12 mouse cellular contexts compared by ENCODE assay signal in the genomic region with DNA sequence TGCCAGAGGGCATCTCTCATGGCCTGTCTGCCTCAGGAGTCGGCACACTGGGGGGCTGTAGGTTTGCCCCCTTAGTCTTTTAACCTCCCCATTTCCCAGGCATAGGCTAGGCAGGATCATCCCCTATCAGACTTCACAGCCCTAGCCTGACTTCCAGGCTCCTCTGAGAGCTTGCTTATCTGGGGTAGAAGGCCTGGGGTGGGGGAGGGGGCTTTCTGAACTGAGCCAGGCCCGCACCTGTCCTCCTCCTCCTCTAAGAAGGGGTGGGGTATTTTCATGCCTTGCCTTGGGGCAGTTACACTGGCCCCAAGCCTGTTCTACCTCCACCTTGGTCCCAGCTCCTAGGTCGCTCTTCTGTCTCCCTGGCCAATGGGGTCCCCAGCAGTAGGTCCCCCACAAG. TPM values are rescaled to one million over a fixed set of nuclear protein-coding genes. Genes with fewer than 3 reads are reported as not detected.
DNase-seq lines count a peak whose midpoint lies in the region; ATAC-seq and TF ChIP-seq lines count a peak whose summit lies in the region.
"Had no signal": no experiment of that assay in that cellular context is flagged by ENCODE, and none has a peak within 500 bp of the region (broad histone marks: within the 10 kb centered on the region; RNA-seq: fewer than 3 reads in every experiment).

No protein-coding gene starts in this region.

- no peak for ATAC-seq in lung, embryonic 14.5 days (ENCODE audit: insufficient read depth)
- ATAC-seq in limb, embryonic 12.5 days (ENCODE audit: insufficient number of reproducible peaks, insufficient read depth, low FRiP score, low TSS enrichment, low read depth) = no peak
- ATAC-seq in stomach, embryonic 16.5 days (ENCODE audit: insufficient read depth, low FRiP score) = no peak

- intact Hi-C loops in gastrocnemius, adult 2 months (cut with DNase I) = no loop called here

- H3K4me1 ChIP-seq in lung, embryonic 14.5 days (ENCODE audit: insufficient read depth) = peaks cover 30% of the 10 kb centered on the region
- peaks cover 60% of the 10 kb centered on the region for H3K4me1 ChIP-seq in limb, embryonic 12.5 days (replicated peaks)
- H3K4me1 ChIP-seq in stomach, embryonic 16.5 days (ENCODE audit: control insufficient read depth, insufficient read depth, low read length) = peaks cover 62% of the 10 kb centered on the region

- WGBS in lung, embryonic 14.5 days = 36% methylated on average over 3 of the region's 3 CpGs
- WGBS in limb, embryonic 12.5 days = 38% methylated on average over 3 of the region's 3 CpGs
- 36% methylated on average over 3 of the region's 3 CpGs for WGBS in stomach, embryonic 16.5 days

- no peak overlapping the region for H3K4me3 ChIP-seq in gastrocnemius, adult 2 months
- no peak overlapping the region for H3K4me3 ChIP-seq in lung, embryonic 14.5 days (ENCODE audit: low read depth, low read length)
- H3K4me3 ChIP-seq in limb, embryonic 12.5 days (replicated peaks) = no peak overlapping the region
- H3K4me3 ChIP-seq in stomach, embryonic 16.5 days (replicated peaks; ENCODE audit: low read length) = no peak overlapping the region
- H3K4me3 ChIP-seq: limb, embryonic 13.5 days had no signal

- no peak overlapping the region; the same call in 1 of the 2 replicates for H3K9ac ChIP-seq in lung, embryonic 14.5 days
- no peak overlapping the region for H3K9ac ChIP-seq in limb, embryonic 12.5 days (replicated peaks)
- peak overlapping the region; percentile 36; the same call in 1 of the 2 replicates for H3K9ac ChIP-seq in stomach, embryonic 16.5 days (ENCODE audit: low read length)
- H3K9ac ChIP-seq: limb, embryonic 13.5 days had no signal

- no peak for TF ChIP-seq CTCF in gastrocnemius, adult 2 months (IDR thresholded peaks at IDR 0.05)
- TF ChIP-seq CTCF in lung, embryonic 14.5 days (IDR thresholded peaks at IDR 0.05; ENCODE audit: low read depth) = no peak

- 0 out of 2 replicates have a peak overlapping the region, but pooled peaks have one; percentile 74 for H3K27ac ChIP-seq in gastrocnemius, adult 2 months
- H3K27ac ChIP-seq in lung, embryonic 14.5 days (ENCODE audit: low read depth) = peak overlapping the region; percentile 91
- no peak overlapping the region for H3K27ac ChIP-seq in limb, embryonic 12.5 days
- peak overlapping the region; percentile 92 for H3K27ac ChIP-seq in stomach, embryonic 16.5 days (ENCODE audit: low read length)
- H3K27ac ChIP-seq: limb, embryonic 13.5 days had no signal

- H3K27me3 ChIP-seq in lung, embryonic 14.5 days (ENCODE audit: insufficient read depth, low read length) = no peaks in the 10 kb centered on the region
- H3K27me3 ChIP-seq in limb, embryonic 12.5 days = peaks cover 25% of the 10 kb centered on the region
- H3K27me3 ChIP-seq in stomach, embryonic 16.5 days (ENCODE audit: control insufficient read depth, insufficient read depth, low read length) = no peaks in the 10 kb centered on the region

- no peak for DNase-seq in gastrocnemius, adult 2 months
- DNase-seq in gastrocnemius, adult 8-10 months (ENCODE audit: low spot score in 2 of 2) = no peak
- DNase-seq in lung, embryonic 14.5 days = no peak
- DNase-seq in lung, postnatal 4 days = no peak
- DNase-seq in cerebellum, adult 8-10 months = no peak
- DNase-seq in left cerebral cortex, adult 18-20 months (ENCODE audit: low spot score in 2 of 2) = no peak
- DNase-seq: adrenal gland, postnatal 10 days; cerebellum, adult 18-20 months; thymus, postnatal 14 days had no signal

- no peaks in the 10 kb centered on the region for H3K36me3 ChIP-seq in lung, embryonic 14.5 days (ENCODE audit: insufficient read depth)
- H3K36me3 ChIP-seq in limb, embryonic 12.5 days = no peaks in the 10 kb centered on the region
- no peaks in the 10 kb centered on the region for H3K36me3 ChIP-seq in stomach, embryonic 16.5 days (ENCODE audit: control insufficient read depth, insufficient read depth, low read length)
- H3K36me3 ChIP-seq: limb, embryonic 13.5 days had no signal

- H3K4me2 ChIP-seq in lung, embryonic 14.5 days = 0 out of 2 replicates have a peak overlapping the region, but pooled peaks have one; percentile 5
- 0 out of 2 replicates have a peak overlapping the region, but pooled peaks have one; percentile 4 for H3K4me2 ChIP-seq in limb, embryonic 12.5 days
- peak overlapping the region; percentile 17; the same call in 1 of the 2 replicates for H3K4me2 ChIP-seq in stomach, embryonic 16.5 days (ENCODE audit: low read depth, low read length)
- H3K4me2 ChIP-seq: limb, embryonic 13.5 days had no signal

- no peaks in the 10 kb centered on the region for H3K9me3 ChIP-seq in lung, embryonic 14.5 days (ENCODE audit: low read depth, low read length)
- no peaks in the 10 kb centered on the region for H3K9me3 ChIP-seq in limb, embryonic 12.5 days
- H3K9me3 ChIP-seq in stomach, embryonic 16.5 days (replicated peaks; ENCODE audit: control insufficient read depth, low read length) = no peaks in the 10 kb centered on the region
- H3K9me3 ChIP-seq: limb, embryonic 13.5 days had no signal

RNA-seq across cellular contexts. Expression of a gene that starts 7.7 kb away (rescaled TPM):
- total RNA-seq in gastrocnemius, adult 2 months (2021) = 1 to 10 TPM; 8.3 to 9.8 TPM
- total RNA-seq in gastrocnemius, adult 8-10 months (2022) = 10 to 100 TPM in 2 of 4 experiments, 1 to 10 TPM in 2; 6.6 to 20.8 (median 9.5) TPM
- polyA plus RNA-seq in lung, embryonic 14.5 days (2014; fragmentation: Nextera tagmentation; extraction: Ambion mirVana) = 28.8 and 31.9 TPM in 2 replicates
- polyA plus RNA-seq in limb, embryonic 12.5 days (2016; fragmentation: Nextera tagmentation; extraction: Ambion mirVana) = 5.2 and 6.3 TPM in 2 replicates
- polyA plus RNA-seq in stomach, embryonic 16.5 days (2015; fragmentation: Nextera tagmentation; extraction: Ambion mirVana) = 65.6 and 75.3 TPM in 2 replicates
- 1 to 10 TPM; 3.6 to 4.5 TPM for total RNA-seq in left cerebral cortex, adult 18-20 months (2021)

RNA-seq across cellular contexts. Expression of a gene that starts 17.0 kb away (rescaled TPM):
- 1 to 10 TPM; 6.2 to 6.9 TPM for total RNA-seq in gastrocnemius, adult 2 months (2021)
- 1 to 10 TPM; 4.8 to 7.2 (median 5.7) TPM for total RNA-seq in gastrocnemius, adult 8-10 months (2022)
- polyA plus RNA-seq in lung, embryonic 14.5 days (2014; fragmentation: Nextera tagmentation; extraction: Ambion mirVana) = 31.5 and 35.0 TPM in 2 replicates
- polyA plus RNA-seq in limb, embryonic 12.5 days (2016; fragmentation: Nextera tagmentation; extraction: Ambion mirVana) = 33.2 and 36.1 TPM in 2 replicates
- polyA plus RNA-seq in stomach, embryonic 16.5 days (2015; fragmentation: Nextera tagmentation; extraction: Ambion mirVana) = 26.4 and 28.1 TPM in 2 replicates
- 10 to 100 TPM; 14.0 to 14.5 TPM for total RNA-seq in left cerebral cortex, adult 18-20 months (2021)

RNA-seq across cellular contexts. Expression of a gene that starts 18.1 kb away (rescaled TPM):
- 10 to 100 TPM; 14.5 to 19.2 TPM for total RNA-seq in gastrocnemius, adult 2 months (2021)
- total RNA-seq in gastrocnemius, adult 8-10 months (2022) = 10 to 100 TPM; 11.6 to 14.6 (median 12.3) TPM
- 21.0 and 23.0 TPM in 2 replicates for polyA plus RNA-seq in lung, embryonic 14.5 days (2014; fragmentation: Nextera tagmentation; extraction: Ambion mirVana)
- 14.9 and 16.2 TPM in 2 replicates for polyA plus RNA-seq in limb, embryonic 12.5 days (2016; fragmentation: Nextera tagmentation; extraction: Ambion mirVana)
- polyA plus RNA-seq in stomach, embryonic 16.5 days (2015; fragmentation: Nextera tagmentation; extraction: Ambion mirVana) = 14.9 and 16.8 TPM in 2 replicates
- total RNA-seq in left cerebral cortex, adult 18-20 months (2021) = 10 to 100 TPM; 17.7 to 18.6 TPM

RNA-seq across cellular contexts. Expression of a gene that starts 26.7 kb away (rescaled TPM):
- total RNA-seq in gastrocnemius, adult 2 months (2021) = not detected
- not detected for total RNA-seq in gastrocnemius, adult 8-10 months (2022)
- polyA plus RNA-seq in lung, embryonic 14.5 days (2014; fragmentation: Nextera tagmentation; extraction: Ambion mirVana) = 0.12 and 0.28 TPM in 2 replicates
- polyA plus RNA-seq in limb, embryonic 12.5 days (2016; fragmentation: Nextera tagmentation; extraction: Ambion mirVana) = 0.20 TPM in 1 of 2 replicates, not detected in the other
- 20.8 and 21.1 TPM in 2 replicates for polyA plus RNA-seq in stomach, embryonic 16.5 days (2015; fragmentation: Nextera tagmentation; extraction: Ambion mirVana)
- total RNA-seq in left cerebral cortex, adult 18-20 months (2021) = under 1 TPM; 0.49 to 0.75 TPM
